Mouse (Mus musculus) cerebellum, adult (tissue): ENCODE results near the gene Cdcp1.
A peak's percentile ranks its signal among the peaks of the same experiment; 100 is the strongest.

ENCODE experiments used
- ATAC-seq: cut with Nextera tagmentation; 2 replicates; pipeline ENCODE4 v1.9.2; 2017; ENCODE audit warnings: mild to moderate bottlenecking, moderate library complexity, mixed read lengths; ENCODE audit not compliant: insufficient number of reproducible peaks, low FRiP score, low TSS enrichment

Cdcp1 gene

DNA sequence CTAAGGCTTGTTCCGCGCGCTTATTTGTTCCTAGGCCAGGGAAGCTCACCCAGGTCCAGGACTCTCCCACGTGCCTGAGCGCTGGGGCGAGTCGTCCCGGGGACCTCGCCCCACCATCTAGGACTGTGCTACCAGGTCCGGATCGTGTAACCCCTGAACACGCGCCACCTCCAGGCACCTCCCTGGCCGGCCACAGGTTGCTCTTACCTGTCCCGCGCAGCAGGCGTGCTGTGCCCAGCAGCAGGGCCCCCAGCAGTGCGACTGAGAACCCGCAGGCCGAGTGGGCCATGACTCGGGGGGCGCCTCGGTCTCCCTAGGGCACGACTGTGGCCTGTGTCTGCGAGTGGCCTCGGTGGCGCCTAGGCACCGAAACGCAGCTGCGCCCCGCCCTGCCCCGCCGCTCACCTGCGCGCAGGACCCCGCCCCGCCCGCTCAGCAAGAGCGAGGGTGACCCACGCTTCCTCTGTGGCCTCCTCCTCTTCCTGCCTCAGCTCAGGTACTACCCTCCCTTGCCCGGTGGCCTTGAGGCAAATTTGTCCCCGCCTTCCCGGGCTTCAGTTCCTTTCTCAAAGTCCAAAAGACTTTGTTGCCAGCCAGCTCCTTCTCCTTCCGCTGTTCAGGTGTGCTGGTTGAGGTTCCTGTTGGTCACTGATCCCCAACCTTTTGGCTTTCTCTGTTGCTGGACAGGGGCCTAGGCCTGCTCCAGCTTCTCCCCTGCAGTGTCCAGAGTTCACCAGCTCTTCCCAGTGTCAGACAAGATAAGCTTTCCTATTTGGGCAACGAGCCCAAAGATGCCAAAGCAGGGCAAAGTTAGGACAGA, at the start of gene Cdcp1:
Cdcp1 (minus strand) TSS at position 418 of the 820 bp plus-strand sequence.
- ATAC-seq = no peak

DNA sequence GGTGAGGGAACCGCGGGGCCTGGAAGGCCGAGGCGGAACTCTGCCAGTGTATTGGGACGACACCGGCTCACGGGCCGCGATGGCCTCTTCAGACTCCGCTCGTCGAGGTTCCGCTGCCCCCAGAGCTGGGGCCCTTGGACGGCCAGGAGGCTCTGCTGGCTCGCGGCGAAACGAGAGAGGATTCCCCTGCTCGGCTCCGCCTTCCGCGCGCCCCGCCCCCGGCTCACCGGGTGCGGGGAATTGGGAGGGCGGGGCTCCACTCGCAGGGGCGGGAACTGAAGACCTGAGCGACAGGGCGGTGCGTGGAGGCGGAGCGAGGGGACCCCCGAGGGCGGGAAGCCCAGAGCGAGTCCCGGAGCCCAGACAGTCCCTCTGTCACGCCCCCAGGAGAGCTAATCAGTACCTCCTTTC, 44.8 kb upstream of the Cdcp1 start, which contains the start of gene Tmem158:
Tmem158 (minus strand) TSS at position 154 of the 411 bp plus-strand sequence.
- ATAC-seq = peak; percentile 62

DNA sequence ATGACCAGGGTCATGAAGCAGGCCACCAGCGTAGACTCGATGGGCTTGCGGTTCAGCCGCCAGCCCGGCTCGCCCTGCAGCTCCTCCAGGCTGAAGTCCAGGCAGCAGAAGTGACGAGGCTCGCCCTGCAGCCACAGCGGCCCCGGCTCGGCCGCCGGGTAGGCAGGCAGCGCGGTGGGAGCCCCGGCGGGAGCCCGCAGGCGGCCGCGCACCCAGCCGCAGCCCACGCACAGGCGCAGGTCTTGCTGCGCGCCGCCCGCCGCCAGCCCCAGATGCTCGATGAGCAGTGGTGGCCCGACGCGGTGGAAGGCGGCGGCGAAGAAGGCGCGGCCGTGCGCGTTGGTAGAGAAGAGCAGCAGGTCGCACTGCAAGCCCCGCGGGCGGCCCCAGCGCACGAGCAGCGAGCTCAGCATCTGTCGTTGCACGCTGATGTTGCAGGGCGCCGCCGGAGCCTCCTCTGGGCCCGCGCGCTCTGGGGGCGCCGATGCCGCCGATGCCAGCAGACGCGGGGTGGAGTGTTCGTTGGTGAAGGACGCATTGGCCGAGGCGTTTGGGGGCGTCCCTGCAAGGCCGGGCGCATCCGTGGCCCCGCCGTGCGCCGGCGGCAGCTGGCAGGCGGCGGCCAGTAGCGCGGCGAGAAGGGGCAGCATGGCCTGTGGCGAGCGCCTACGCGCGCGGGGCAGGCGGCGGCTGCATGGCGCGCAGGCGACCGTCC, 44.2 kb upstream of the Cdcp1 start:
- ATAC-seq = peak; percentile 82

DNA sequence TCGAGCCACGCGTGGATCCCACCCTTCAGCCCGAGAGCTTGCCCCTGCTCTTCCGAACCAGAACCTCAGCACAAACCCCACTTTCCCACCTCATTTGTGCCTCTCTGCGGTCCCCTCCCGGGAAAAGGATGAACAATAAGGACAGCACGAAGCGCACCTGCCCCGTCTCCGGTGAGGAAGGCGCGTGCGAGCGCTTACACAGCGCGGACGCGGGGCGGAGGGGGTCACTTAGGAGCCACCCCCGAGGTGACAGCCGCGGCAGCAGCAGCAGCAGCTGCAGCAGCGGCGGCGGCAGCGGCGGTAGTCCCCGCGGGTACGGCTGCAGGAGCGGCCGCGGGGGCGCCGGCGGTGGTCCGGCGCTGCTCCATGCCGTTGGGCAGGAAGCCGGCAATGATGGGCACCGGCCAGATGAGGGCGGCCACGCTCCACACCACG, 43.6 kb upstream of the Cdcp1 start:
- ATAC-seq = peak; percentile 26; the same call in 1 of the 2 replicates

DNA sequence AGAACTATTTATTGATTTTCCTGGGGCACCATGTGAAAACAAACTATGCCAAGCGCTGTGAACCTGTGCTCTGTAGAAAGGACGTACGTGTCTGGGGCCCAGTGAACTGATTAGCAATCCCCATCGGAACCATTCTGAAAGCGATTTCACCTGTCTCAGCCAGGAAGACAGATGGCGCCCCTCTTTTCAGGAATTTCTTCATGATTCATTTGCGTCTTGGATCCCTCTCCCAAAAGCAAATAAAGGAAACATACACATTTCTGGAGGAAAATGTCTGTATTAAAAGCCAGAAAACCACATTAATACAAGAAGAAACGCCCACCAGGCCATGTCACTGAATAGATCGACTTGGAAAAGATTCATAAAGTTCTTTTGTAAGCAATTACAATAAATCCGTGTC, 43.0 kb upstream of the Cdcp1 start:
- ATAC-seq = no peak

DNA sequence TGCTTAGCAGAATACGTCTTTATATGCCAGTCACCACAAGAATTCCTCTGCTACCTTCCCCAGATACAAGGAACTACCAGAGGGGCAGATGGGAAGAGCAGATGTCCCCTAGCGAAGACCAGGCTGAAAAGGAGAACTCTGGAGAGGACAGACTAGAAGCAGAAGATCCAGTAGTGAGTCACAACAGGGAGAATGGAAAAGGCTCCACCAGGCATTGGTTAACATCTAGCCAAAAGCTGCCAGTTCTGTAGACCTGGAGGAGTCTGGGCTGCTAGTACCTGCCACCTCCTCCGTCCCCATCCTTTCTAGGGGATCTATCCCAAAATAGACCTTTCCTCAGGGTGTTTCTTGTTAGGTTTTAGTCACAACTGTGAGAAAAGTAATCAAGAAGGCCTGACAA, 39.9 kb upstream of the Cdcp1 start:
- no peak for ATAC-seq

DNA sequence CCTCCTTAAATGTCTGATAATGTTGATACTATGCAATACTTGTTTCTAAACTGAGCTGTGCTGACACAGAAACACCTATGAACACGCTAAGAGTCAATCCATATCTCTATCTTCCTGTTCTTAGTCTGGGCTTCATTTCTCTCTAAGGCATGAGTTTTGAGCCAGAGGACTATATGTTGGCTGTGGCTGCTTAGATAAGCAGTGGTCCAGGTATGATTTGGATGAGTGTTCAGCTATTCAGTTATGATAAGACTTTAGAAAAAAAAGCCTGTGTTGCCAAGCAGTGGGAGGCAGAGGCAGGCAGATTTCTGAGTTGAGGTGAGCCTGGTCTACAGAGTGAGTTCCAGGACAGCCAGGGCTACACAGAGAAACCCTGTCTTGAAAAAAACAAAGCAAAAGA, 32.2 kb upstream of the Cdcp1 start:
- ATAC-seq = no peak

DNA sequence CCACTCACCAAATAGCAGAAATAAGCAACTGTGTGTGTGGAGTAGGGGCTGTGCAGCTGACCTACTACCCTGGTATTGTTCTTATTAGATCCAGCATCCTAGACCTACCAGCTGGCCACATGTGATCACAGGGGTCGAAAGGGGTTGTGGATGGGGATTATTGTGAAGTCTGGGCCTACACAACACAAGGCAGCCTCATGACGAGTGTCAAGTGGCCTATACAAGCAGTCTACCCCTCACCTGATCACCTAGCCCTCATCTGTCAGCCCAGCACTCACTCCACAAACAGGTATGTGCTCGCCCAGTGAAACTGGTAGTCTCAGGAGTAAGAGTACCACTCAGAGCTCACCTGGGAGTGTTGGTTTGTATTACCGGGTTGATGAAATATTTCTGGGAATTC, 29.3 kb upstream of the Cdcp1 start:
- ATAC-seq = no peak

DNA sequence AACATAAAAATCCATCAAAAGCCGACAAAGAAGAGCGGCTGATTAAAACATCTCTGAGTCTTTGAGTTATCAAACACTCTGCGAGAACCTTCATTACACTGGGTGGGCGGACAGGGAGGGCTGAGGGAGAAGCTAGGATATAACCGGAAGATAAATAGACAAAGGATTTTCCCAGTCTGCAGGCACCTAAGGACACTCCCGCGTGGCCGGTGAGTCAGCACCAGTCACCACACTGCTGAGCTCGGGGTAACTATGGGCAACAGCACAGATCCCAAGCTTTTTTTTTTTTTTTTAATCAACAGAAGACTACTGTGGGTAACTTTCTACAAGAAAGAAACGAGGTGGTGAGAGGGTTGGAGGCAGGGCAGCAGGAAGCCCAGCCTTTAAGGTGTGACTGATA, 28.1 kb upstream of the Cdcp1 start:
- ATAC-seq = no peak

DNA sequence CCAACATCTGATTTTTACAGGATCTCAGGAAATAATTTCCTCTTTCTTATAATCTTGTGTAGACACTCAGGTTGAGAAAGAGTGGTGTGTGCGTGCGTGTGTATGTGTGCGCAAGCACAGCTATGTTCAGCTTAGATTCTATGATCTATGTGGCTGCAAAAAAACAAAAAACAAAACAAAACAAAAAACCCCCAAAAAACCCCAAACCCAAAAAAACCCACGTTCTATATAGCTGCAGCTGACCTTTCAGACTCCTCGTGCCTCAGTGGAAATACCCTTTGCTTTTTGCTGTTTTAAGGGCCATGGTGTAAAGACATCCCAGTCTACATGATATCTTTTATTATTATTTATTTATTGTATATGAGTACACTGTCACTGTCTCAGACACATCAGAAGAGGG, 25.4 kb upstream of the Cdcp1 start:
- no peak for ATAC-seq

DNA sequence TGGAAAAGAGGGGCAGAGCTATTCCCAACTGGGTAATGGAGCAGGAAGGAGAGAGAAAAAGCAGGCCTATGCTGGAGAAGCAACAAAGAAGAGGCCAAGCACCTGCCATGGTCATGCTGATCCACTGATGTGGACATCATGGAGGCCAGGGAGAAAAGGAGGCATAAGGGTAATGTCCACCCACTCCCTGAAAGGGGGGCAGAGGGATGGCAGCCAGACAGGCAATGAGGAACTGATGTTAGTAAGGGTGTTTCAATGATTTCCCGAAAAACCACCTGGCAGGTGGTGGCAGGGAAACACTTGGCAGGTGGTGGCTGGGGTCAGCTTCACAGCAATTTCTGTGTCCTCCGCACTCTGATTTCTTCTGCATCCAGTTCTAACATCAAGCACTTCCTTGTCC, 24.9 kb upstream of the Cdcp1 start:
- no peak for ATAC-seq

DNA sequence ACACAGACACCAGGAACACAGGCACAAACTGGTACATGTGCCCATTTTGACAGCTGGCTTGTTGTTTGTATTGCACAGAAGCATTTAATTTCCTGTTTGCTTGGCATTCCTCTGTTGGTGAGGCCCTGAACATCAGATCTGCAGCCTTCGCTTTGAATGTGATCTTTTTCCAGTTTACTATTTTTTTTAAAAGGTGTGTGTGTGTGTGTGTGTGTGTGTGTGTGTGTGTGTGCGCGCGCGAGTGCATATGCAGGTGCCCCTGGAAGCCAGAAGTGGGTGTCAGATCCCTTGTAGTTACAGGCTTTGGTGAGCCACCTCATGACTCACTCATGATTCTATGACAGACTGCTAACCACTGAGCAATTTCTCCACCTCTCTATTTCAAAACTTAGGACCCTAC, 24.4 kb upstream of the Cdcp1 start:
- no peak for ATAC-seq

DNA sequence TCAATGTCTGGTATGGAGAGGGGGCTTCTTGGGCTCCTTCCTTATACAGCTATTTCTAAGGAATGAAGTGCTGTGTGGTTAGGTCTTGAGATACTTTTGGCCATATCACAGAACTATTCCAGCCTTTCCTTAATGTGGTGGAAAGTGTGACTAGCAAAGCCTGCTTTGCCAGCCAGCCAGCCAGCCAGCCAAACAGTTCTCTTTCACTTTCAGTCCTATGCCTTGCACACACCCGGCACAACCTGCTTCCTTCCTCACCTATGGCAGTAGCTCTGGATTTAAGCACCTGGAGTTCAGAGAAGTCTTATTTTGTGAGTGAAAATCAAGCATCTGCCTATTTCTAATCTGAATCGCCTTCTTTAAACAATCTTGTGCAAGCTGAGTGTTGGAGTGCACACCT, 23.8 kb upstream of the Cdcp1 start:
- ATAC-seq = no peak

DNA sequence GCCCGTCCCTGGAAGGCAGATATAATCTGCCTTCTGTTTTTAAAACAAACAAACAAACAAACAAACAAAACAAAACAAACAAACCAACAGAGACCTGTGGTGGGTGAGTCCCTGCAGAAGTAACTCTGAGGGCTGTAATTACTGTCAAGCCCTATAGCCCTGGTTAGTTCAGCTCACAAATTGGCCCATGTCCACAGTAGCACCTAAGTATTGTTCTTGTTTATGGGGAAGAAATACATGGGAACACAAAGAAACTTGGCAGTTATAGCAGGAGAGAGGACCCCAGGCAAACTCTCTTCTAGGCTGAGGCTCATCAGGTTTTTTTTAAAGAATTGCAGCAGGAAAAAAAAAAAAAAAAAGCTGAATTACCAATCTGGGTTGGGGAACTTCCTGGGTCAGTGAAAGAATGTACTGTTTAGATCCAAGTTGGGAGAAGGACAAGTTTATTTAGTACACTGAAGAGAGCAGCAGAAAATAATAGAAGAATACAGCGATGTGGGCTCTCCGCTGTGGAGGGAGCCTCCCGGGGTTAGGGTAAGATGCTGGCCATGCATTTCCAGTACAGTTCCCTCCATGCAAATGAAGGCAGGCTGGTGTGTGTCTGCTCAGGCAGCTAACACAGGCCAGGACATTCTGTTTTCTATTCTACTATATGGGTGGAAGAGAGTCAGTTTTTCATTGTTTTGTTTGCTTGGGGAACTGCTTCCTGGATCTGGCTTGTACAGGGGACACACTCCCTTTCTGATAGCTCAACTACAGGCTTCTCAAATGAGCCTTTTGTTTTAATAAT, 22.6 kb upstream of the Cdcp1 start:
- no peak for ATAC-seq

DNA sequence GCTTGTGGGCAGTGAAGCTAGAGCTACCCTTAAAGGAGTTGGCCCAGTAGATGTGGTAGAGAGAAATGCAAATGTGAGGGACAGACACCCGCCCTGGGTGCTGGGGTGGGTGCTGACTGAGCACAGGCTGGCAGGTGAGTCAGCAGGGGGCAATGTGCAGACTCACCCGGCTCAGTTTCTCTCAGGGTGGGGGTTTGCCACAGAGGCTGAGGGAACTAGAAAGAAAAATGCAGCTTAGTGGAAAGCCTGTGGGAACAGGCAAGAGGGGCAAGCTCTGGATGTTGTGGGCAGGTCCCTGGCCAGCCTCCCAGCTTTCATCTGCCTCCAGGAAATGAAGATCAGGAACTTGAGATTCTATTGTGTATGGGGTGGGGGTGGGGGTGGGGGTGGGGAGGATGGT, 21.9 kb upstream of the Cdcp1 start:
- no peak for ATAC-seq

DNA sequence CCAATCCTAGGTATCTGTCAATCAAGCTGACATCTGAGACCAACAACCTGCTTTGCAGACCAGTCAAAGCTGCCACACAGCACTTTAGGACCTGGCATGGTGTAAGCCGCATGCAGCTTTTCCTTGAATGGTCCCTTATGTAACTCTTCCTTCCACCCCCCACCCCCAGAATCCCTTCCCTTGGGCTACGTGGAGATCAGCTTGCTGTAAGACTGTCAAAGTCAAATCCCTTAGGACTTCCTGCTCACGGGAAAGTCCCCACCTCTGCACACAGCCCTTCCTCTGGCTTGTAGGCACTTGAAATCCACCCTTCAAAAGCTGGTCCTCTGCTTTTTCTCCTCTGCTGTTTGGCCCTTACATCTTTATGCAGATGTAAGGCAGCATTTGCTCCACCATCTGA, 19.8 kb upstream of the Cdcp1 start:
- ATAC-seq = no peak

DNA sequence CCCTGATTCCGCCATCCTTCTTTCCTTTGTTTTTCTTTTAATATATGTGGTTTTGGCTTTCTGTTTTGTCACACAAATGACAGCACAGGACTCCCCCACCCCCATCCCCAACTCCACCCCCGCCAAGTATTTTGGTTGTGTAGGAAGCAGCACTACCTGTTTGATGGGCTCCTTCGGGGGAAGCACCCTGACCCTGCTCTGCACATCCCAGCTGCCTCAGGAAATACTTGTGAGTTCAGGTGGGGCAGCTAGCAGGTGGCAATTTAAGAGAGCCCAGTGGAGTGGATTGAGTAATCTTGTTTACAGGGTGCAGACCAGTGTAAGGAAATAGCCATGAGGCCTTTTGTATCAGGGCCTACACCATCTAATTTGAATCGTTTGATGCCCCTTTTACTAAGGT, 14.0 kb upstream of the Cdcp1 start:
- no peak for ATAC-seq

DNA sequence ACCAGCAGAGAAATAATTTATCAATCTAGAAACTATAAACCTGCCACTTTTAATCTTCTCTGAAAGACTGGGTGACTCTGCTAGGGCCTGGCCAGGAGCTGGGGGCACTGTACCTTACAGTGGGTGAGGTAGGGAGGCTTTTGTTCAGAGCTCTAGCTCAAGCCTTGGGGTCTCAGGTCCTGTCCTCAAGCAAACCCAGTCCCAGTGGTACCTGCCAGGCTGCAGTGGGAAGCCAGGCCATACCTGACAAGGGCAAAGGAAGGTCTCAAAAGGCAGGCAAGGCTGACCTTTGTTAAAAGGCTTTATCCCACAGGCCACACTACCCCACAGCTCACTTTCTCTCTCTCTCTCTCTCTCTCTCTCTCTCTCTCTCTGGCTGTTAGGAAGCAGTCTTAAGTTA, 12.8 kb upstream of the Cdcp1 start:
- no peak for ATAC-seq

DNA sequence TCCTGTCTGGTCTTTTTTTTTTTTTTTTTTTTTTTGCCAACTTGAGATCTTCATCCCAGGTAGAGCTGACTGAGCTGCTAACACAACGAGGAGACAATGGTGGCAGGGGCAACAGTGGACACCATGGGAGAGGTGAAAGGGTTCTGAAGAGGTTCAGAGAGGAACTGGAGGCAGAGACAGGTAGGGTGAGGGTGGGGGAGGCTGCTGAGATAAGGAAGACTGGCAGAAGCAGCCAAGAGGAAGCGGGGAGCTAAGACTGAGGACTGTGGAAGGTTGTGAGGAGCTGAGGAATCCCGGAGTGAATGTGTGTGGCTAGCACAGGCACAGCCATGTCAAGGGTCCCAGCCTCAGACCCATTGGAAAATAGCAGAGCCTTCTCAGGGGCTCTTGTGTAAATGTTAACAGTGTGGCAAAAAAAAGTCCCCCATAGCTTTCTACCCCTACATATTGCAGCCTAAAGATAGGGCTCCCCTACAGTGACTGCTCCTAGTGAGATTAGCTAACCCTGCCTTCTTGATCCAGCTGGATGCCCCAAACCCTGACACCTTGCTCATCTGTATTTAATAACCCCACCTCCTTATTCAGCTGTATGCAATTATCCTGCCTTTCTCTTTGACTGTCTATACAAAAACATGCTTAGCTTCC, 11.4 kb upstream of the Cdcp1 start:
- ATAC-seq = no peak

DNA sequence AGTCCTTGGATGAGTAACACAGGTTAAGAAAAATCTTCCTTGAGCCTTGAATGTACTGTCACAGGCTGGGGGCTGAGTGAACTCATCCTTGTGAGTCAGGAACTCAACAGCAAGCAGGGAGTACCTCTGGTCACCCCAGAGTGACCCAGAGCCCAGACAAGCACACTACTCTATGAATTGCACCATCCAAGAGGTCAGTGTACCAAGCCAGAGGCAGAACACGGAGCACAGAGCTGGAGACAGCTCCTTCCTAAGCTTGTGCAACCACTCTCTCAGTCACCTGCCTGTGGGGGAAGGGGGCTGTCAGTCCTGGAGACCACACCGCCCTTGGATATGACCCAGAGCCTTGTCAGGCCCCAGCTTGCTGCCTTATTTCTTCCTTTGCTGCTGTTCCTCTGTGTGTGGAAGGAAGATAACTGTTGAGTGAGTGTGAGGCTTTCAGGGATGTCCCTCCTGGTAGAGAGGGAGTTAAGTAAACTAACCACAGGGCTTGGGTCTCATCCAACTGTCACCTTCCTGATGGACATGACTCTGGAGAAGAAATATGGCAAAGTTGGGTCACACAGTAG, 9.1 kb upstream of the Cdcp1 start:
- no peak for ATAC-seq
